ENCODE assay signal across 18 mouse cellular contexts in the genomic region with DNA sequence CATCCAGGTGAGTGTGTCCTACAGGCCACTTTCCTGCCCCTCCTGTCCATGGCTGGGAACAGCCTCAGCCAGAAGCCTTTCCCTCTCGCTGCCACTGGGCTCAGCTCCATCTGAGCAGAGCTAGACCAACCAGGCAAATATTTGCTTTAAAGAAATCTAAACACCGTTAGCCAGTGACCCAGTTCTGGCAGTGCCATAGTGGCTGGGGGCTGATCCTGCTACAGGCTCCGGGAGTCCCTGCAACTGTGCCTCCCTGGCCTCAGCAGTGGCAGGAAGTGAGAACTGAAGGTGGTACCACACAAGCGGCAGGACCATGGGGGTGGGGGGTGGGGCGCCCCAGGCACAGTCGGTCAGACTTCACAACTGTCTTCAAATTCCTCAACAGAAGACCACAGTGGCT. TPM values are rescaled to one million over a fixed set of nuclear protein-coding genes. Genes with fewer than 3 reads are reported as not detected.
DNase-seq lines count a peak whose midpoint lies in the region; ATAC-seq and TF ChIP-seq lines count a peak whose summit lies in the region.
"Had no signal": no experiment of that assay in that cellular context is flagged by ENCODE, and none has a peak within 500 bp of the region (broad histone marks: within the 10 kb centered on the region; RNA-seq: fewer than 3 reads in every experiment).

No protein-coding gene starts in this region.

- no peaks in the 10 kb centered on the region for H3K9me3 ChIP-seq in lung, embryonic 14.5 days (ENCODE audit: low read depth, low read length)
- no peaks in the 10 kb centered on the region for H3K9me3 ChIP-seq in liver, embryonic 16.5 days (replicated peaks; ENCODE audit: control insufficient read depth, low read length)
- no peaks in the 10 kb centered on the region for H3K9me3 ChIP-seq in forebrain, embryonic 16.5 days (ENCODE audit: control insufficient read depth, low read length)
- H3K9me3 ChIP-seq: forebrain, embryonic 15.5 days; G1E; limb, embryonic 12.5 days; midbrain, embryonic 12.5 days had no signal

- H3K4me2 ChIP-seq in lung, embryonic 14.5 days: no peak overlapping the region
- no peak overlapping the region for H3K4me2 ChIP-seq in liver, embryonic 16.5 days (ENCODE audit: low read depth, low read length)
- H3K4me2 ChIP-seq in forebrain, embryonic 16.5 days (ENCODE audit: low read length): no peak overlapping the region
- H3K4me2 ChIP-seq: forebrain, embryonic 15.5 days; heart, embryonic 11.5 days; limb, embryonic 12.5 days; midbrain, embryonic 12.5 days had no signal

- no peak overlapping the region for H3K27ac ChIP-seq in lung, embryonic 14.5 days (ENCODE audit: low read depth)
- peak overlapping the region; percentile 75 for H3K27ac ChIP-seq in liver, embryonic 16.5 days (ENCODE audit: low read length)
- H3K27ac ChIP-seq in forebrain, embryonic 16.5 days (ENCODE audit: low read length): no peak overlapping the region
- H3K27ac ChIP-seq: forebrain, embryonic 15.5 days; limb, embryonic 12.5 days; midbrain, embryonic 12.5 days had no signal

- no peaks in the 10 kb centered on the region for H3K27me3 ChIP-seq in lung, embryonic 14.5 days (ENCODE audit: insufficient read depth, low read length)
- H3K27me3 ChIP-seq in liver, embryonic 16.5 days (ENCODE audit: control insufficient read depth, insufficient read depth, low read depth, low read length): no peaks in the 10 kb centered on the region
- no peaks in the 10 kb centered on the region for H3K27me3 ChIP-seq in forebrain, embryonic 16.5 days (replicated peaks; ENCODE audit: control insufficient read depth, insufficient read depth, low read length)
- H3K27me3 ChIP-seq: forebrain, embryonic 15.5 days; limb, embryonic 12.5 days; midbrain, embryonic 12.5 days had no signal

- ATAC-seq in lung, embryonic 14.5 days (ENCODE audit: insufficient read depth): peak; percentile 28; the same call in 1 of the 2 replicates
- ATAC-seq in liver, embryonic 16.5 days (ENCODE audit: low read depth): peak; percentile 81
- peak; percentile 54 for ATAC-seq in megakaryocyte progenitor cell, adult 5-6 weeks (replicated peaks; ENCODE audit: poor library complexity)
- no peak for ATAC-seq in forebrain, embryonic 16.5 days
- ATAC-seq: forebrain, embryonic 15.5 days; hindbrain, embryonic 16.5 days had no signal

- no peak for TF ChIP-seq POLR2A in lung, adult 2 months (IDR thresholded peaks at IDR 0.05; ENCODE audit: borderline replicate concordance, extremely low read depth, low read depth, low read length)

- WGBS in lung, embryonic 14.5 days: 33% methylated on average over 6 of the region's 6 CpGs
- 22% methylated on average over 6 of the region's 6 CpGs for WGBS in lung, adult 2 months
- 16% methylated on average over 6 of the region's 6 CpGs for WGBS in liver, embryonic 16.5 days (ENCODE audit: insufficient replicate concordance)
- 80% methylated on average over 6 of the region's 6 CpGs for WGBS in forebrain, embryonic 16.5 days

- no peak for DNase-seq in lung, embryonic 14.5 days
- DNase-seq in lung, adult 2 months: no peak
- DNase-seq in liver: peak; percentile 27
- no peak for DNase-seq in urinary bladder, postnatal 36 days (ENCODE audit: low spot score in 2 of 2)
- no peak for DNase-seq in adipocyte (ENCODE audit: low spot score)
- DNase-seq: adrenal gland, adult 8-10 months; cerebellum, adult 2 months; gastrocnemius, postnatal 10 days; right cerebral cortex, postnatal 25 days had no signal

- no peak for TF ChIP-seq CTCF in lung, embryonic 14.5 days (IDR thresholded peaks at IDR 0.05; ENCODE audit: low read depth)
- no peak for TF ChIP-seq CTCF in lung, adult 2 months (IDR thresholded peaks at IDR 0.05; ENCODE audit: insufficient read depth, low read length)

- peaks cover 52% of the 10 kb centered on the region for H3K36me3 ChIP-seq in lung, embryonic 14.5 days (ENCODE audit: insufficient read depth)
- peaks cover 17% of the 10 kb centered on the region for H3K36me3 ChIP-seq in liver, embryonic 16.5 days (ENCODE audit: control insufficient read depth, insufficient read depth)
- peaks cover 24% of the 10 kb centered on the region; the same call in 1 of the 2 replicates for H3K36me3 ChIP-seq in forebrain, embryonic 16.5 days (ENCODE audit: control insufficient read depth, insufficient read depth)

- no peak overlapping the region; the same call in 1 of the 2 replicates for H3K9ac ChIP-seq in lung, embryonic 14.5 days
- peak overlapping the region; percentile 9; the same call in 1 of the 2 replicates for H3K9ac ChIP-seq in liver, embryonic 16.5 days (ENCODE audit: low read depth, low read length)
- no peak overlapping the region for H3K9ac ChIP-seq in forebrain, embryonic 16.5 days (replicated peaks; ENCODE audit: low read depth, low read length)
- H3K9ac ChIP-seq: forebrain, embryonic 15.5 days; midbrain, embryonic 12.5 days had no signal

- H3K4me1 ChIP-seq in lung, embryonic 14.5 days (ENCODE audit: insufficient read depth): peaks cover 8% of the 10 kb centered on the region; the same call in 1 of the 2 replicates
- H3K4me1 ChIP-seq in lung, adult 2 months (ENCODE audit: control insufficient read depth, insufficient read depth, low read length): peaks cover 17% of the 10 kb centered on the region
- peaks cover 26% of the 10 kb centered on the region for H3K4me1 ChIP-seq in liver, embryonic 16.5 days (ENCODE audit: control insufficient read depth, low read depth, low read length)
- H3K4me1 ChIP-seq in forebrain, embryonic 16.5 days (replicated peaks; ENCODE audit: control insufficient read depth, insufficient read depth, low read length): peaks cover 24% of the 10 kb centered on the region

- no peak overlapping the region for H3K4me3 ChIP-seq in lung, embryonic 14.5 days (ENCODE audit: low read depth, low read length)
- no peak overlapping the region for H3K4me3 ChIP-seq in lung, adult 2 months (replicated peaks; ENCODE audit: extremely low read depth, low read depth, low read length)
- no peak overlapping the region for H3K4me3 ChIP-seq in liver, embryonic 16.5 days (ENCODE audit: low read depth, low read length)
- no peak overlapping the region for H3K4me3 ChIP-seq in forebrain, embryonic 16.5 days (replicated peaks; ENCODE audit: low read length)
- H3K4me3 ChIP-seq: forebrain, embryonic 15.5 days; limb, embryonic 12.5 days; midbrain, embryonic 12.5 days had no signal

RNA-seq across cellular contexts. Expression of a gene that starts 6.0 kb away (rescaled TPM):
- polyA plus RNA-seq in lung, embryonic 14.5 days (2014; fragmentation: Nextera tagmentation; extraction: Ambion mirVana): 37.9 and 41.3 TPM in 2 replicates
- 65.8 and 71.9 TPM in 2 replicates for polyA plus RNA-seq in lung, adult 2 months (2012; rRNA removed)
- polyA plus RNA-seq in liver, embryonic 16.5 days (2015; fragmentation: Nextera tagmentation; extraction: Ambion mirVana): 19.9 and 23.5 TPM in 2 replicates
- 27.0 and 31.0 TPM in 2 replicates for total RNA-seq in megakaryocyte progenitor cell, adult 5-6 weeks (2015)
- total RNA-seq in megakaryocyte progenitor cell, adult 5-6 weeks (2017): 15.7 and 19.9 TPM in 2 replicates
- 32.1 and 32.3 TPM in 2 replicates for polyA plus RNA-seq in forebrain, embryonic 16.5 days (2015; fragmentation: Nextera tagmentation; extraction: Ambion mirVana)

RNA-seq across cellular contexts. Expression of a gene that starts 29.0 kb away (rescaled TPM):
- polyA plus RNA-seq in lung, embryonic 14.5 days (2014; fragmentation: Nextera tagmentation; extraction: Ambion mirVana): 93.0 and 95.3 TPM in 2 replicates
- polyA plus RNA-seq in lung, adult 2 months (2012; rRNA removed): 42.4 and 48.7 TPM in 2 replicates
- polyA plus RNA-seq in liver, embryonic 16.5 days (2015; fragmentation: Nextera tagmentation; extraction: Ambion mirVana): 56.2 and 56.4 TPM in 2 replicates
- total RNA-seq in megakaryocyte progenitor cell, adult 5-6 weeks (2015): 55.1 and 56.1 TPM in 2 replicates
- 50.4 and 57.1 TPM in 2 replicates for total RNA-seq in megakaryocyte progenitor cell, adult 5-6 weeks (2017)
- polyA plus RNA-seq in forebrain, embryonic 16.5 days (2015; fragmentation: Nextera tagmentation; extraction: Ambion mirVana): 54.2 and 63.8 TPM in 2 replicates

RNA-seq across cellular contexts. Expression of a gene that starts 43.9 kb away (rescaled TPM):
- 14.5 and 15.4 TPM in 2 replicates for polyA plus RNA-seq in lung, embryonic 14.5 days (2014; fragmentation: Nextera tagmentation; extraction: Ambion mirVana)
- 28.2 and 29.4 TPM in 2 replicates for polyA plus RNA-seq in lung, adult 2 months (2012; rRNA removed)
- 5.2 and 5.7 TPM in 2 replicates for polyA plus RNA-seq in liver, embryonic 16.5 days (2015; fragmentation: Nextera tagmentation; extraction: Ambion mirVana)
- 15.3 and 15.9 TPM in 2 replicates for total RNA-seq in megakaryocyte progenitor cell, adult 5-6 weeks (2015)
- 20.7 and 23.4 TPM in 2 replicates for total RNA-seq in megakaryocyte progenitor cell, adult 5-6 weeks (2017)
- polyA plus RNA-seq in forebrain, embryonic 16.5 days (2015; fragmentation: Nextera tagmentation; extraction: Ambion mirVana): 23.4 and 24.5 TPM in 2 replicates

RNA-seq across cellular contexts. Expression of a gene that starts 50.4 kb away (rescaled TPM):
- polyA plus RNA-seq in lung, embryonic 14.5 days (2014; fragmentation: Nextera tagmentation; extraction: Ambion mirVana): 14.5 and 16.2 TPM in 2 replicates
- 3.5 and 3.6 TPM in 2 replicates for polyA plus RNA-seq in lung, adult 2 months (2012; rRNA removed)
- polyA plus RNA-seq in liver, embryonic 16.5 days (2015; fragmentation: Nextera tagmentation; extraction: Ambion mirVana): 3.4 and 4.1 TPM in 2 replicates
- 1.5 and 2.2 TPM in 2 replicates for total RNA-seq in megakaryocyte progenitor cell, adult 5-6 weeks (2015)
- total RNA-seq in megakaryocyte progenitor cell, adult 5-6 weeks (2017): 0.91 and 2.8 TPM in 2 replicates
- 10.1 and 10.2 TPM in 2 replicates for polyA plus RNA-seq in forebrain, embryonic 16.5 days (2015; fragmentation: Nextera tagmentation; extraction: Ambion mirVana)
